ENCODE assay signal across 23 mouse cellular contexts in the genomic region with DNA sequence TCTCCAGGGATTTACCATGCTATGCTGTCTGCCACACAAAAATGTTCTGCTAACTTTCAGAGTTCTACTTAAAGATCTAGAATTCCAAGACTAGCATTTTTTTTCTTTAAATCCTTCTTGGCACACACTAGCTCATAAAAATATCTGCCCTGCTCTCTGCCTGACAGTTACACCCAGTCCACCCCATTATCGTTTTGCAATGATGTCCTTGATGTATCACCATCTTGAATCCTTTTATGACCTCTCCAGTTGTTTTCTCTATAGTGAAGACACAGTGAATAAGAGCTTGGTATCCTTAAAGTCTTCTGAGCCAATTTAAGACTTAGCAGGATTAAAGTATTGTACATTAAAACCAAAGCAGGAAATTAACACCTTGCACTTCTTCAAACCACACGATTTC. TPM values are rescaled to one million over a fixed set of nuclear protein-coding genes. Genes with fewer than 3 reads are reported as not detected.
DNase-seq lines count a peak whose midpoint lies in the region; ATAC-seq and TF ChIP-seq lines count a peak whose summit lies in the region.
"Had no signal": no experiment of that assay in that cellular context is flagged by ENCODE, and none has a peak within 500 bp of the region (broad histone marks: within the 10 kb centered on the region; RNA-seq: fewer than 3 reads in every experiment).

No protein-coding gene starts in this region.

- H3K4me2 ChIP-seq in lung, postnatal 0 days (replicated peaks; ENCODE audit: low read depth, low read length) = no peak overlapping the region

- no peak overlapping the region for H3K27ac ChIP-seq in lung, postnatal 0 days (ENCODE audit: low read length)

- no peak for TF ChIP-seq EP300 in lung, postnatal 0 days (IDR thresholded peaks at IDR 0.05)

- no peaks in the 10 kb centered on the region for H3K27me3 ChIP-seq in lung, postnatal 0 days (replicated peaks; ENCODE audit: insufficient read depth, low read length)
- H3K27me3 ChIP-seq: CH12.LX, Patski had no signal

- H3K9me3 ChIP-seq in lung, postnatal 0 days (ENCODE audit: low read length) = no peaks in the 10 kb centered on the region

- ATAC-seq in lung, postnatal 0 days = no peak
- no peak for ATAC-seq in cerebellum, adult (ENCODE audit: insufficient number of reproducible peaks, low FRiP score, low TSS enrichment)
- ATAC-seq: activated CD4-positive, CD25-positive, alpha-beta regulatory T cell, adult 4 months; CD4-positive, CD25-positive, alpha-beta regulatory T cell, adult 4 months; Patski had no signal

- no peaks in the 10 kb centered on the region; the same call in 1 of the 2 replicates for H3K4me1 ChIP-seq in lung, postnatal 0 days (ENCODE audit: insufficient read depth, low read depth, low read length)

- DNase-seq in lung, postnatal 0 days (ENCODE audit: low spot score) = peak; percentile 57
- no peak for DNase-seq in lung, postnatal 14 days
- DNase-seq in fat pad, adult 2 months (ENCODE audit: extremely low read depth, low read depth, low spot score) = peak; percentile 58
- peak; percentile 60 for DNase-seq in gonadal fat pad, adult 2 months (ENCODE audit: low read depth)
- DNase-seq in layer of hippocampus, postnatal 36 days = no peak
- DNase-seq: adrenal gland, adult 2 months; adrenal gland, adult 8-10 months; adrenal gland, postnatal 10 days; adrenal gland, postnatal 14 days; adrenal gland, postnatal 25 days; adrenal gland, postnatal 36 days; B cell, adult 2 months; cerebellum, adult 11 months; cerebellum, adult 11-12 months; cerebellum, adult 18-20 months; cerebellum, adult 2 months had no signal

- no peaks in the 10 kb centered on the region for H3K36me3 ChIP-seq in lung, postnatal 0 days (ENCODE audit: insufficient read depth, low read length)
- H3K36me3 ChIP-seq: G1E had no signal

- H3K4me3 ChIP-seq in lung, postnatal 0 days (ENCODE audit: low read depth, low read length) = no peak overlapping the region

- 63% methylated on average over 2 of the region's 2 CpGs for WGBS in lung, postnatal 0 days

- no peak overlapping the region for H3K9ac ChIP-seq in lung, postnatal 0 days (replicated peaks; ENCODE audit: low read depth)

- TF ChIP-seq CTCF in lung, postnatal 0 days (IDR thresholded peaks at IDR 0.05) = no peak

RNA-seq across cellular contexts. Expression of a gene that starts 4.3 kb away (rescaled TPM):
- polyA plus RNA-seq in lung, postnatal 0 days (2015; fragmentation: Nextera tagmentation; extraction: Ambion mirVana) = 6.3 and 6.9 TPM in 2 replicates
- polyA plus RNA-seq in gonadal fat pad, adult 2 months (2012; rRNA removed) = 18.7 and 26.2 TPM in 2 replicates
- total RNA-seq in layer of hippocampus, postnatal 36 days (2021) = 1 to 10 TPM in 1 of 2 experiments, under 1 TPM in 1; 0.47 to 1.3 TPM
- total RNA-seq: CH12.LX, MEL had no signal
- polyA plus RNA-seq: activated CD4-positive, CD25-positive, alpha-beta regulatory T cell, adult 4 months; CD4-positive, CD25-positive, alpha-beta regulatory T cell, adult 4 months; G1E had no signal

Comparison
In these comparisons a context has a peak if more than half of its experiments do, and no peak if none do; other contexts are left out.
1. DNase-seq: peak in lung, postnatal 0 days (single experiment), fat pad, adult 2 months (single experiment) and gonadal fat pad, adult 2 months (single experiment); none in lung, postnatal 14 days (single experiment) and layer of hippocampus, postnatal 36 days (0 of 2).